Mouse (Mus musculus): ENCODE results near the gene Wdr20. TPM values are rescaled to one million over a fixed set of nuclear protein-coding genes. Genes with fewer than 3 reads are reported as not detected.

Wdr20 gene
- polyA plus RNA-seq, 1 experiment = 24.8 TPM

GRCm38 (mm10) chr12:110841731-110842493 is 104.2 kb downstream of the Wdr20 start:
- H3K27ac ChIP-seq (replicated peaks; ENCODE audit: low read depth, low read length) = no peak overlapping the region
- H3K4me3 ChIP-seq (ENCODE audit: insufficient read depth, low read depth, low read length) = no peak overlapping the region

GRCm38 (mm10) chr12:110843194-110844048 is 105.7 kb downstream of the Wdr20 start:
- Histone ChIP-seq H3K4me1 (ENCODE audit: control insufficient read depth, insufficient read depth, insufficient read length, low read length) (peaks cover 2% of the 10 kb centered on the region; the same call in 1 of the 2 replicates), H3K27ac (replicated peaks; ENCODE audit: low read depth, low read length) (no peak overlapping the region; the same call in 1 of the 2 replicates), H3K4me3 (ENCODE audit: insufficient read depth, low read depth, low read length) (peak overlapping the region; percentile 89)

More at GRCm38 (mm10) chr12:110841731-110842493, 104.2 kb downstream of the Wdr20 start:
- H3K4me1 ChIP-seq (ENCODE audit: control insufficient read depth, insufficient read depth, insufficient read length, low read length) = peaks cover 2% of the 10 kb centered on the region; the same call in 1 of the 2 replicates

GRCm38 (mm10) chr12:110844227-110845130 is 106.7 kb downstream of the Wdr20 start:
- Histone ChIP-seq H3K27ac (replicated peaks; ENCODE audit: low read depth, low read length) (peak overlapping the region; percentile 62), H3K4me3 (ENCODE audit: insufficient read depth, low read depth, low read length) (peak overlapping the region; percentile 89), H3K4me1 (ENCODE audit: control insufficient read depth, insufficient read depth, insufficient read length, low read length) (peaks cover 2% of the 10 kb centered on the region; the same call in 1 of the 2 replicates)

GRCm38 (mm10) chr12:110845131-110845880 is 107.6 kb downstream of the Wdr20 start:
- Histone ChIP-seq H3K4me3 (ENCODE audit: insufficient read depth, low read depth, low read length) (peak overlapping the region; percentile 89), H3K27ac (replicated peaks; ENCODE audit: low read depth, low read length) (peak overlapping the region; percentile 69), H3K4me1 (ENCODE audit: control insufficient read depth, insufficient read depth, insufficient read length, low read length) (peaks cover 2% of the 10 kb centered on the region; the same call in 1 of the 2 replicates)

- H3K4me1 ChIP-seq (ENCODE audit: control insufficient read depth, insufficient read depth, insufficient read length, low read length) = peaks cover 6% of the 10 kb centered on the region
- H3K4me3 ChIP-seq (ENCODE audit: insufficient read depth, low read depth, low read length) = peak overlapping the region; percentile 89
- H3K27ac ChIP-seq (replicated peaks; ENCODE audit: low read depth, low read length) = no peak overlapping the region
Measured at GRCm38 (mm10) chr12:110846191-110846765, 108.5 kb downstream of the Wdr20 start.

GRCm38 (mm10) chr12:110850010-110850928 is 112.5 kb downstream of the Wdr20 start, which contains the start of gene Zfp839:
TSS of gene Zfp839 (plus strand) at chr12:110850253.
- H3K27ac ChIP-seq (replicated peaks; ENCODE audit: low read depth, low read length) = peak within 1 kb of the TSS; percentile 78
- H3K4me1 ChIP-seq (ENCODE audit: control insufficient read depth, insufficient read depth, insufficient read length, low read length) = peaks cover 8% of the 10 kb centered on the region
- H3K4me3 ChIP-seq (ENCODE audit: insufficient read depth, low read depth, low read length) = peak within 1 kb of the TSS; percentile 89

GRCm38 (mm10) chr12:110850929-110851256 is 113.1 kb downstream of the Wdr20 start:
- Histone ChIP-seq H3K4me1 (ENCODE audit: control insufficient read depth, insufficient read depth, insufficient read length, low read length) (peaks cover 8% of the 10 kb centered on the region), H3K4me3 (ENCODE audit: insufficient read depth, low read depth, low read length) (peak overlapping the region; percentile 89), H3K27ac (replicated peaks; ENCODE audit: low read depth, low read length) (no peak overlapping the region)

GRCm38 (mm10) chr12:110851414-110851813 is 113.7 kb downstream of the Wdr20 start:
- peak overlapping the region; percentile 89 for H3K4me3 ChIP-seq (ENCODE audit: insufficient read depth, low read depth, low read length)
- H3K4me1 ChIP-seq (ENCODE audit: control insufficient read depth, insufficient read depth, insufficient read length, low read length) = peaks cover 6% of the 10 kb centered on the region
- no peak overlapping the region for H3K27ac ChIP-seq (replicated peaks; ENCODE audit: low read depth, low read length)

- no peak overlapping the region for H3K4me3 ChIP-seq (ENCODE audit: insufficient read depth, low read depth, low read length)
- no peak overlapping the region for H3K27ac ChIP-seq (replicated peaks; ENCODE audit: low read depth, low read length)
- H3K4me1 ChIP-seq (ENCODE audit: control insufficient read depth, insufficient read depth, insufficient read length, low read length) = peaks cover 6% of the 10 kb centered on the region
Measured at GRCm38 (mm10) chr12:110851923-110852322, 114.2 kb downstream of the Wdr20 start.

Other genes with a start within 250 kb of the Wdr20 start
- 27.5 and 31.3 TPM in 2 replicates for gene Dync1h1, start 136.5 kb upstream of the Wdr20 start, polyA plus RNA-seq (2012; ENCODE audit: insufficient read depth, insufficient read length, missing spikeins)
- gene 1700001K19Rik, start 55.3 kb upstream of the Wdr20 start, polyA plus RNA-seq (2012; ENCODE audit: insufficient read depth, insufficient read length, missing spikeins) = not detected in 2 replicates
- 462 and 467 TPM in 2 replicates for gene Hsp90aa1, start 35.2 kb upstream of the Wdr20 start, polyA plus RNA-seq (2012; ENCODE audit: insufficient read depth, insufficient read length, missing spikeins)
- not detected in 2 replicates for gene Mok, start 103.0 kb downstream of the Wdr20 start, polyA plus RNA-seq (2012; ENCODE audit: insufficient read depth, insufficient read length, missing spikeins)
- 3.8 and 4.2 TPM in 2 replicates for gene Zfp839, start 112.3 kb downstream of the Wdr20 start, polyA plus RNA-seq (2012; ENCODE audit: insufficient read depth, insufficient read length, missing spikeins)
- gene Cinp, start 151.2 kb downstream of the Wdr20 start, polyA plus RNA-seq (2012; ENCODE audit: insufficient read depth, insufficient read length, missing spikeins) = 35.5 and 37.9 TPM in 2 replicates
- 3.3 TPM in 2 replicates for gene Tecpr2, start 151.3 kb downstream of the Wdr20 start, polyA plus RNA-seq (2012; ENCODE audit: insufficient read depth, insufficient read length, missing spikeins)
- gene Ankrd9, start 241.1 kb downstream of the Wdr20 start, polyA plus RNA-seq (2012; ENCODE audit: insufficient read depth, insufficient read length, missing spikeins) = 20.9 and 25.8 TPM in 2 replicates